Mouse (Mus musculus) heart, adult 2 months (tissue): Measurements from ENCODE around the gene Dnajb13. TPM values are rescaled to one million over a fixed set of nuclear protein-coding genes. Genes with fewer than 3 reads are reported as not detected.

Source experiments
- DNase-seq, 2 experiments: peaks; one replicate each; pipeline ENCODE4 v3.0.0; 2021
- H3K27ac ChIP-seq: fragments of 200-600 bp; 2 replicates; pipeline ENCODE4 v1.8.1; 2022
- H3K27me3 ChIP-seq: fragments of 200-500 bp; 2 replicates; pipeline ENCODE4 v1.6.1; 2012; ENCODE audit warnings: mild to moderate bottlenecking, low read length, inconsistent platforms, mixed read lengths; ENCODE audit not compliant: control insufficient read depth, insufficient read depth
- H3K36me3 ChIP-seq: fragments of 200-500 bp; 2 replicates; pipeline ENCODE4 v1.6.1; 2012; ENCODE audit warnings: low read length, inconsistent platforms; ENCODE audit not compliant: control insufficient read depth, insufficient read depth
- H3K4me1 ChIP-seq: fragments of 200-500 bp; 2 replicates; pipeline ENCODE4 v1.6.1; 2011; ENCODE audit warnings: low read length; ENCODE audit not compliant: control insufficient read depth, insufficient read depth
- H3K4me3 ChIP-seq: fragments of 200-600 bp; 2 replicates; pipeline ENCODE4 v1.8.1; 2022
- H3K79me2 ChIP-seq: fragments of 200-500 bp; replicated peaks from 2 replicates; pipeline ENCODE4 v1.6.1; 2012; ENCODE audit warnings: mild to moderate bottlenecking, inconsistent platforms, low read length, moderate library complexity, mixed read lengths; ENCODE audit not compliant: control insufficient read depth, insufficient read depth
- H3K9ac ChIP-seq: fragments of 200-500 bp; 2 replicates; pipeline ENCODE4 v1.6.1; 2012; ENCODE audit warnings: low read depth, mild to moderate bottlenecking, control low read depth, inconsistent platforms, low read length, mixed read lengths
- CTCF ChIP-seq: fragments of 200-600 bp; IDR thresholded peaks from 2 replicates; pipeline ENCODE4 v1.8.1; 2022; ENCODE audit warnings: antibody characterized with exemption, mild to moderate bottlenecking, moderate library complexity
- EP300 ChIP-seq: fragments of 200-500 bp; IDR thresholded peaks from 2 replicates; pipeline ENCODE4 v1.6.1; 2011; ENCODE audit warnings: low read depth, low read length, control low read depth; ENCODE audit not compliant: insufficient read depth
- POLR2A ChIP-seq: fragments of 200-500 bp; IDR thresholded peaks from 2 replicates; pipeline ENCODE4 v1.6.1; 2011; ENCODE audit warnings: mild to moderate bottlenecking, low read depth, low read length, control low read depth; ENCODE audit not compliant: insufficient read depth
- WGBS: fragments of 180-500 bp; shearing (Covaris S2); methylation state at CpG from one replicate; pipeline ENCODE4 v1.1.7; 2018; 5-methylcytosine and 5-hydroxymethylcytosine counted together
- intact Hi-C: fragments of 180-260 bp; cut with DNase I; formaldehyde crosslinking; loops from one replicate; pipeline ENCODE4 v1.15.1; 2025
- polyA plus RNA-seq: library from polyadenylated mRNA; depleted of rRNA; stranded (reverse); fragments of >200 nt; gene quantifications from 2 replicates; pipeline ENCODE4 v1.2.3, GENCODE M21; 2012
- total RNA-seq, 2 experiments: library from RNA; stranded (reverse); gene quantifications; 2 replicates each; pipeline ENCODE4 v1.2.3; 2021

Dnajb13 gene
- total and polyA plus RNA-seq, 3 experiments, result 1.2 TPM; not detected in 2

- intact Hi-C loops, result loop anchor here (2.0 kb wide), 1 partner anchor 46 kb away; no protein-coding TSS in a partner anchor
- WGBS, result under 1% methylated on average over 33 of the region's 33 CpGs
- H3K9ac ChIP-seq, result peak within 1 kb of the TSS; percentile 81
- DNase-seq, result peak; percentile 86 to 92
- H3K4me3 ChIP-seq, result peak within 1 kb of the TSS; percentile 94
- TF ChIP-seq POLR2A (peak; percentile 78), EP300 (peak; percentile 53; the same call in 1 of the 2 replicates), CTCF (no peak)
- no peaks in the 10 kb centered on the region for H3K27me3 ChIP-seq
- peaks cover 3% of the 10 kb centered on the region for H3K36me3 ChIP-seq
- H3K79me2 ChIP-seq, result no peaks in the 10 kb centered on the region
- H3K4me1 ChIP-seq, result no peaks in the 10 kb centered on the region; the same call in none of the 2 replicates
- peak within 1 kb of the TSS; percentile 87 for H3K27ac ChIP-seq
Observed at GRCm38 (mm10) chr7:100536804-100537518, 22.2 kb upstream of the Dnajb13 start, which contains the start of gene Coa4. Coa4 (plus strand) TSS chr7:100537071.

GRCm38 (mm10) chr7:100535831-100536230, 21.1 kb upstream of the Dnajb13 start:
- Histone ChIP-seq H3K4me1 (no peaks in the 10 kb centered on the region; the same call in none of the 2 replicates), H3K36me3 (peaks cover 3% of the 10 kb centered on the region), H3K27me3 (no peaks in the 10 kb centered on the region), H3K79me2 (no peaks in the 10 kb centered on the region), H3K27ac (no peak overlapping the region), H3K4me3 (no peak overlapping the region), H3K9ac (no peak overlapping the region)
- intact Hi-C loops, result loop anchor here (2.0 kb wide), 1 partner anchor 47 kb away; no protein-coding TSS in a partner anchor
- WGBS, result 74% methylated on average over 2 of the region's 2 CpGs
- DNase-seq, result no peak
- TF ChIP-seq EP300, result no peak

- WGBS, result 47% methylated on average over 3 of the region's 3 CpGs
- intact Hi-C loops, result no loop called here
Observed at GRCm38 (mm10) chr7:100534216-100534615, 19.5 kb upstream of the Dnajb13 start.

GRCm38 (mm10) chr7:100533503-100533902, 18.7 kb upstream of the Dnajb13 start:
- intact Hi-C loops, result no loop called here
- Histone ChIP-seq H3K36me3 (peaks cover 3% of the 10 kb centered on the region), H3K4me3 (no peak overlapping the region), H3K79me2 (no peaks in the 10 kb centered on the region), H3K27me3 (no peaks in the 10 kb centered on the region), H3K4me1 (no peaks in the 10 kb centered on the region; the same call in none of the 2 replicates), H3K9ac (no peak overlapping the region), H3K27ac (no peak overlapping the region)
- WGBS, result 56% methylated on average over 2 of the region's 2 CpGs
- no peak for DNase-seq
- no peak for TF ChIP-seq CTCF
- no peak for TF ChIP-seq POLR2A
- no peak for TF ChIP-seq EP300

More at GRCm38 (mm10) chr7:100534216-100534615, 19.5 kb upstream of the Dnajb13 start:
- Histone ChIP-seq H3K4me1 (no peaks in the 10 kb centered on the region; the same call in none of the 2 replicates), H3K4me3 (no peak overlapping the region), H3K36me3 (peaks cover 3% of the 10 kb centered on the region), H3K27ac (no peak overlapping the region), H3K9ac (no peak overlapping the region), H3K79me2 (no peaks in the 10 kb centered on the region), H3K27me3 (no peaks in the 10 kb centered on the region)
- TF ChIP-seq POLR2A (no peak), CTCF (no peak), EP300 (no peak)
- DNase-seq, result no peak

- H3K27ac ChIP-seq, result no peak overlapping the region
- H3K9ac ChIP-seq, result no peak overlapping the region
- no peaks in the 10 kb centered on the region for H3K79me2 ChIP-seq
- intact Hi-C loops, result no loop called here
- no peaks in the 10 kb centered on the region for H3K27me3 ChIP-seq
- no peak for DNase-seq
- H3K4me3 ChIP-seq, result no peak overlapping the region
- TF ChIP-seq EP300, result no peak
- TF ChIP-seq POLR2A, result no peak
- no peak for TF ChIP-seq CTCF
- H3K4me1 ChIP-seq, result no peaks in the 10 kb centered on the region
- H3K36me3 ChIP-seq, result no peaks in the 10 kb centered on the region
- 91% methylated on average over 5 of the region's 5 CpGs for WGBS
Observed at GRCm38 (mm10) chr7:100530766-100531165, 16.0 kb upstream of the Dnajb13 start.

GRCm38 (mm10) chr7:100524669-100525068, 9.9 kb upstream of the Dnajb13 start:
- intact Hi-C loops, result loop anchor here (10.0 kb wide), 1 partner anchor 270 kb away; no protein-coding TSS in a partner anchor

More at GRCm38 (mm10) chr7:100524669-100525068, 9.9 kb upstream of the Dnajb13 start:
- H3K27ac ChIP-seq, result no peak overlapping the region
- TF ChIP-seq POLR2A (no peak), CTCF (no peak)
- no peak overlapping the region for H3K4me3 ChIP-seq
- WGBS, result 48% methylated on average over 8 of the region's 8 CpGs
- H3K27me3 ChIP-seq, result no peaks in the 10 kb centered on the region
- DNase-seq, result no peak
- H3K36me3 ChIP-seq, result no peaks in the 10 kb centered on the region
- H3K9ac ChIP-seq, result no peak overlapping the region
- no peaks in the 10 kb centered on the region for H3K79me2 ChIP-seq
- no peaks in the 10 kb centered on the region; the same call in 1 of the 2 replicates for H3K4me1 ChIP-seq
